Mouse (Mus musculus) C2C12 (cell line): ENCODE data around the gene Tex22.

Experiments used
- CEBPB ChIP-seq: IDR thresholded peaks from one replicate; pipeline ENCODE4 v1.6.1; 2011; ENCODE audit warnings: low read depth, mild to moderate bottlenecking, control low read depth, moderate library complexity
- CTCF ChIP-seq: IDR thresholded peaks from one replicate; pipeline ENCODE4 v1.5.1; 2011; ENCODE audit not compliant: control insufficient read depth, insufficient read depth, insufficient read length
- FOSL1 ChIP-seq: IDR thresholded peaks from one replicate; pipeline ENCODE4 v1.8.0; 2011; ENCODE audit warnings: mild to moderate bottlenecking, low read length; ENCODE audit not compliant: poor library complexity, insufficient read depth, severe bottlenecking
- MAX ChIP-seq: IDR thresholded peaks from one replicate; pipeline ENCODE4 v1.6.1; 2011; ENCODE audit warnings: mild to moderate bottlenecking, control low read depth
- MYOD1 ChIP-seq: IDR thresholded peaks from one replicate; pipeline ENCODE4 v1.6.1; 2011; ENCODE audit warnings: low read depth; ENCODE audit not compliant: control insufficient read depth, insufficient read length
- MYOG ChIP-seq: IDR thresholded peaks from one replicate; pipeline ENCODE4 v1.6.1; 2011; ENCODE audit not compliant: control insufficient read depth, insufficient read length; ENCODE audit errors: extremely low read depth
- USF1 ChIP-seq: IDR thresholded peaks from one replicate; pipeline ENCODE4 v1.6.1; 2011; ENCODE audit warnings: low read depth, mild to moderate bottlenecking, control low read depth, moderate library complexity

DNA sequence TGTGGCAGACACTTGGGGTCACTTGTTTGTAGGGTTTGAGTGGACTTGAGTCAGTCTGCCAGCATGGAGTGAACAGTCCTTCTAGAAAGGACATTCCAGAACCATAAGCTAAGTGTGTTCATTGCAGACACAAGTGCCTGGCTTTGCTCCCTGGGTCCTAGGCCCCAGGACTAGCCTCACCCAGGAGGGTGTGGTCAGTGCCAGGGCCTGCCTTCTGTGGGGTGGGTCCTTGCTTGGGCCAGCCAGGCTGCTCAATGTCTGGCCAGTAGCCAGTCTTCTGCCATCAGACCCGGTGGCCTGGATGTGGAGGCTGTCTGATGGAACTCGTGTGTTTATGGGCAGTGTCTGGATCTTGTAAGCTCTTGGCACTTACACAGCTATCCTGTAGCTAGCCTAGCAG lies 58.3 kb downstream of the Tex22 start:
- no peak for TF ChIP-seq CTCF
- TF ChIP-seq CEBPB: no peak
- no peak for TF ChIP-seq USF1
- TF ChIP-seq MAX: no peak
- no peak for TF ChIP-seq MYOD1
- TF ChIP-seq MYOG: no peak
- no peak for TF ChIP-seq FOSL1
